Mouse (Mus musculus): ENCODE measurements around the gene Olfr649. TPM values are rescaled to one million over a fixed set of nuclear protein-coding genes. Genes with fewer than 3 reads are reported as not detected.

Olfr649 gene
- polyA plus RNA-seq, 1 experiment = not detected

DNA sequence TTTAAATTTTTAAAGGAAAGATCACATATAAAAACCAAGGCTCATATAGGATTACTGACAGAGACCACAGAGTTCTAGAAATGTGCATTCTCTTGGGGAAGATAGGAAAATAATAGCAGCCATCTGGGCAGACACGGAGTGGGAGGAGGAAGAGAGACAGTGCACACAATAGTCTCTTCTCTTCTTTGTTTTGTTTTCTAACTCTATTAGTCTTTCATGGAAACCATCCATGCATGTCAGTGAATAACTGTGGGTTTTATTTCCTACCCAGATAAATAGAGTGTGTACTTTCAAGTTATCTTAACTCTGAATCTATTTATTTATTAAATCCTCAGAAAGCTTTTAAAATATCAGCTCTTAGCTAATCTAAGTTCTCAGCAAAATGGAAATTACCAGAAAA, 20.7 kb downstream of the Olfr649 start:
- no peak overlapping the region for H3K4me3 ChIP-seq (ENCODE audit: insufficient read depth, low read depth, low read length)
- H3K27ac ChIP-seq (replicated peaks; ENCODE audit: low read depth, low read length) = no peak overlapping the region
- H3K4me1 ChIP-seq (ENCODE audit: control insufficient read depth, insufficient read depth, insufficient read length, low read length) = no peaks in the 10 kb centered on the region

DNA sequence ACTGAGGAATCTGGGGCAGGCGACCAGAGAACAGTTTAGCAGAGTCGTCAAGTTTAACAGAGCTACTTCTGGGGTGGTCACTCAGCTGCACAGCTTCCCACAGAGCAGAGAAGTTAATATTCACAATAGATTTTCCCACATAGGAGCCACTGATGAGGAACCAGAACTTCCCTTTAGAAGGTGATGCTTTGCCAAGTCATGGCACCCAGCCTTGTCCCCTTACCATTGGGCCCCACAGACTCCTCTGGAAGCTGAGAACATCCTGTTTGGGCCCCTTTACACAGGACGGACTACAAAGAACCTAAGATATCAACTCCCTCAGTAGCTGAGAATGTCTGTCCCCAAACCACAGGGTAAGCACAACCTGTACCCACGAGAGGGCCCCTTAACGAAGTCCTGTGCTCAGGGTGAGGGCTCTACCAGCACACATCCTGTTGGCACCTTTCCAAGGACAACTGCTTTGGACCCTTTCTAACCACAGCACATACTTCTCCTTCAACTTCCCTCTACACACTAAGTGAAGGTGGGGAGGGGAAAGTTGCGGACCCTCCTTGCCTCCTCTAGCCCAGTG, 26.1 kb downstream of the Olfr649 start:
- Histone ChIP-seq H3K4me3 (ENCODE audit: insufficient read depth, low read depth, low read length) (no peak overlapping the region), H3K27ac (replicated peaks; ENCODE audit: low read depth, low read length) (no peak overlapping the region), H3K4me1 (ENCODE audit: control insufficient read depth, insufficient read depth, insufficient read length, low read length) (no peaks in the 10 kb centered on the region)

DNA sequence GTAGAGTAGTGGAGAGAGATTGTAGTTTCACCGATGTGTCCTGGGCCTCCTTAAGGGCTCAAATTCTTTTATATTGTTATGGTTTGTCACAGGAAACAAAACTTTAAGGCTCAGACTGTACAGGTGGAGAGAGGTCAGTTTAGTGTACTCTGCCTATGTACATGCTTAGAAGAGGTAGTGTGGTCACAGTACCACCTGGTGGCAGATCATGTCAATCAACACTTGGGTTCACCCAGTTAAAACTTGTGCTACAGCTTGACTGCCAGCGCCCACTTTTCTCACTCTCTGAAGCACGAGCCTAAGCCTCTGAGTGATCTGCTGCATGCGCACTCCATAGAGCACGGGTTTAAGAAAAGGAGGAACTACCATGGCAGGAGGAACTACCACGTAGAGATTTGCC, 28.7 kb downstream of the Olfr649 start:
- Histone ChIP-seq H3K27ac (replicated peaks; ENCODE audit: low read depth, low read length) (no peak overlapping the region), H3K4me1 (ENCODE audit: control insufficient read depth, insufficient read depth, insufficient read length, low read length) (no peaks in the 10 kb centered on the region)

DNA sequence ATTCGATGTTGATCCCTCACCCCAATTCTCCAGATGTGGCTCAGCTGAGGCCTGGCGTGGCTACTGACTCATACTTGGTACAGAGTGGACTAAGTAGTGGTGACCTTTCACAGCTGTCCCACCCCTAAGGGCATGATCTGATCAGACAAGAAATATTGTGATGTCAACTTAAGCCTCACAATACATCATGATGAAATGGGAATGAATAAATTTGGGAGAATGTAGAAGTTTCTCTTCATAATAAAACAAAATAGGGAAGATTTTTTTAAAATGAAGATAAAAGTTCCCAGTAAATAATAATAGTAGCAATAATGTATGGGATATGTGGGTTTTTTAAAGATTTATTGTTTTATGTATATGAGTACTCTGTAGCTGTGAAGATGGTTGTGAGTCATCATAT, 45.3 kb downstream of the Olfr649 start, which contains the start of gene Ubqlnl:
Gene Ubqlnl (minus strand): TSS at position 101 of the 400 bp plus-strand sequence.
- H3K4me3 ChIP-seq (ENCODE audit: insufficient read depth, low read depth, low read length) = no peak within 1 kb of the TSS
- no peaks in the 10 kb centered on the region for H3K4me1 ChIP-seq (ENCODE audit: control insufficient read depth, insufficient read depth, insufficient read length, low read length)
- no peak within 1 kb of the TSS for H3K27ac ChIP-seq (replicated peaks; ENCODE audit: low read depth, low read length)

More for the DNA sequence above, 28.7 kb downstream of the Olfr649 start:
- no peak overlapping the region for H3K4me3 ChIP-seq (ENCODE audit: insufficient read depth, low read depth, low read length)

DNA sequence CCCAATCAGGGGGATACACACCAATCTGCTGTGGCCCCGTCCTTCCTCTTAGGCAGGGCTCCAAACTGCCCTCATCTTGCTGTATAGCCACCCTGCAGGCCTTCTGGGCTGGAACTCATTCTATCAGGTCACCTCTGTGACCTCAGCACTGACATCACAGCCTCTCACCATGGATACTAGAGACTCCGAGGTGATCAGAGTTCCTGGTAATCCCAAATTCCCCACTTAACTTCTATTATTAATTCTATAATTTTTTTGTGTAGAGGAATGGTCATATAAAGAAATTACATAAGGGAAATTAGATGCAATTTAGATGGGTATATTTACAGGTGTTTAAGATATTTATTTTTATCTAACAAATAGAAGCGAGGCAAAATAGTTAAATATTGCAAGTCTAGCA, 52.6 kb downstream of the Olfr649 start, which contains the start of gene Ubqln3:
Gene Ubqln3 (minus strand): TSS at position 101 of the 400 bp plus-strand sequence.
- Histone ChIP-seq H3K4me3 (ENCODE audit: insufficient read depth, low read depth, low read length) (no peak within 1 kb of the TSS), H3K27ac (replicated peaks; ENCODE audit: low read depth, low read length) (no peak within 1 kb of the TSS), H3K4me1 (ENCODE audit: control insufficient read depth, insufficient read depth, insufficient read length, low read length) (no peaks in the 10 kb centered on the region)

Other genes with a start within 250 kb of the Olfr649 start
- gene Olfr635, start 224.8 kb downstream of the Olfr649 start, polyA plus RNA-seq (2012; ENCODE audit: insufficient read depth, insufficient read length, missing spikeins) = not detected in 2 replicates
- gene Olfr638, start 197.2 kb downstream of the Olfr649 start, polyA plus RNA-seq (2012; ENCODE audit: insufficient read depth, insufficient read length, missing spikeins) = not detected in 2 replicates
- gene Olfr639, start 178.7 kb downstream of the Olfr649 start, polyA plus RNA-seq (2012; ENCODE audit: insufficient read depth, insufficient read length, missing spikeins) = not detected in 2 replicates
- not detected in 2 replicates for gene Olfr640, start 170.4 kb downstream of the Olfr649 start, polyA plus RNA-seq (2012; ENCODE audit: insufficient read depth, insufficient read length, missing spikeins)
- gene Olfr641, start 160.5 kb downstream of the Olfr649 start, polyA plus RNA-seq (2012; ENCODE audit: insufficient read depth, insufficient read length, missing spikeins) = not detected in 2 replicates
- gene Olfr642, start 143.3 kb downstream of the Olfr649 start, polyA plus RNA-seq (2012; ENCODE audit: insufficient read depth, insufficient read length, missing spikeins) = not detected in 2 replicates
- gene 4930516K23Rik, start 134.5 kb downstream of the Olfr649 start, polyA plus RNA-seq (2012; ENCODE audit: insufficient read depth, insufficient read length, missing spikeins) = not detected in 2 replicates
- not detected in 2 replicates for gene Olfr644, start 124.1 kb downstream of the Olfr649 start, polyA plus RNA-seq (2012; ENCODE audit: insufficient read depth, insufficient read length, missing spikeins)
- gene Olfr645, start 110.5 kb downstream of the Olfr649 start, polyA plus RNA-seq (2012; ENCODE audit: insufficient read depth, insufficient read length, missing spikeins) = not detected in 2 replicates
- gene Olfr646, start 91.1 kb downstream of the Olfr649 start, polyA plus RNA-seq (2012; ENCODE audit: insufficient read depth, insufficient read length, missing spikeins) = not detected in 2 replicates
- gene Ubqln5, start 66.2 kb downstream of the Olfr649 start, polyA plus RNA-seq (2012; ENCODE audit: insufficient read depth, insufficient read length, missing spikeins) = not detected in 2 replicates
- not detected in 2 replicates for gene Olfr643, start 58.6 kb downstream of the Olfr649 start, polyA plus RNA-seq (2012; ENCODE audit: insufficient read depth, insufficient read length, missing spikeins)
- gene Ubqln3, start 52.7 kb downstream of the Olfr649 start, polyA plus RNA-seq (2012; ENCODE audit: insufficient read depth, insufficient read length, missing spikeins) = not detected in 2 replicates
- gene Ubqlnl, start 45.4 kb downstream of the Olfr649 start, polyA plus RNA-seq (2012; ENCODE audit: insufficient read depth, insufficient read length, missing spikeins) = not detected in 2 replicates
- gene Olfm5, start 31.2 kb downstream of the Olfr649 start, polyA plus RNA-seq (2012; ENCODE audit: insufficient read depth, insufficient read length, missing spikeins) = not detected in 2 replicates
- not detected in 2 replicates for gene Olfr648, start 12.6 kb downstream of the Olfr649 start, polyA plus RNA-seq (2012; ENCODE audit: insufficient read depth, insufficient read length, missing spikeins)
- 0.92 TPM in 1 of 2 replicates, not detected in the other for gene Trim6, start 22.8 kb upstream of the Olfr649 start, polyA plus RNA-seq (2012; ENCODE audit: insufficient read depth, insufficient read length, missing spikeins)
- 2.2 and 2.5 TPM in 2 replicates for gene Trim34a, start 48.5 kb upstream of the Olfr649 start, polyA plus RNA-seq (2012; ENCODE audit: insufficient read depth, insufficient read length, missing spikeins)
- gene Trim5, start 92.1 kb upstream of the Olfr649 start, polyA plus RNA-seq (2012; ENCODE audit: insufficient read depth, insufficient read length, missing spikeins) = 0.58 and 0.67 TPM in 2 replicates
- 10.5 and 11.9 TPM in 2 replicates for gene Trim12a, start 119.5 kb upstream of the Olfr649 start, polyA plus RNA-seq (2012; ENCODE audit: insufficient read depth, insufficient read length, missing spikeins)
- not detected in 2 replicates for gene Trim34b, start 133.5 kb upstream of the Olfr649 start, polyA plus RNA-seq (2012; ENCODE audit: insufficient read depth, insufficient read length, missing spikeins)
- gene Trim12c, start 157.4 kb upstream of the Olfr649 start, polyA plus RNA-seq (2012; ENCODE audit: insufficient read depth, insufficient read length, missing spikeins) = 4.4 and 5.6 TPM in 2 replicates
- gene Trim30b, start 173.9 kb upstream of the Olfr649 start, polyA plus RNA-seq (2012; ENCODE audit: insufficient read depth, insufficient read length, missing spikeins) = not detected in 2 replicates
- 0.92 TPM in 1 of 2 replicates, not detected in the other for gene Trim30c, start 204.9 kb upstream of the Olfr649 start, polyA plus RNA-seq (2012; ENCODE audit: insufficient read depth, insufficient read length, missing spikeins)

All from brown adipose tissue, adult 24 weeks (tissue).